Mouse (Mus musculus) gastrocnemius, postnatal 25 days (tissue): ENCODE results near the gene Slc25a54. TPM values are rescaled to one million over a fixed set of nuclear protein-coding genes. Genes with fewer than 3 reads are reported as not detected.

Source experiments
- DNase-seq: peaks from one replicate; pipeline ENCODE4 v3.0.0; 2022
- microRNA-seq, 2 experiments: library from miRNA; unstranded; fragments of <30 nt; microRNA quantifications; one replicate each; pipeline ENCODE4 v1.2.0; 2021; ENCODE audit warnings: borderline replicate concordance in 2 of 2
- total RNA-seq, 2 experiments: library from RNA; stranded (reverse); gene quantifications; 1 replicate in 1 of 2; 2 replicates in 1 of 2; pipeline ENCODE4 v1.2.3; 2021

The Slc25a54 gene
- total RNA-seq, 2 experiments from 2014 or later = not detected

DNA sequence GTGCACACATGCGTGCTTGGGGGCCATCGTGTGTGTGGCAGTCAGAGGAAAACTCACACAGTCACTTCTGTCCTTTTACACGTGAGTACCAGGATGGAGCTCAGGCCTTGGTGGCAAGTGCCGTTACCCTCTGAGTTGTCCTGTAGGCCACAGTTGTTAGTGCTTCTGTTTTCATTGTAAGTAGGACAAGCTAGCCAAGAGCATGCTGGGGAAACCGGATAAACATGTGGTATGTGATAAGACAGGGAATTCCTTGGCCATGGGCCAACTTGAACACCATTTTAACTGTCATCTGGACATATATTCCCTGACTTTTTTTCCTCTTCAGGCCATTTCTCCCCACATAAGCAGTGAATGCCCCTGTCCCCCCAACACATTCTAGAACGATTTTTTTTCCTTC is 45.3 kb downstream of the Slc25a54 start:
- DNase-seq = no peak

DNA sequence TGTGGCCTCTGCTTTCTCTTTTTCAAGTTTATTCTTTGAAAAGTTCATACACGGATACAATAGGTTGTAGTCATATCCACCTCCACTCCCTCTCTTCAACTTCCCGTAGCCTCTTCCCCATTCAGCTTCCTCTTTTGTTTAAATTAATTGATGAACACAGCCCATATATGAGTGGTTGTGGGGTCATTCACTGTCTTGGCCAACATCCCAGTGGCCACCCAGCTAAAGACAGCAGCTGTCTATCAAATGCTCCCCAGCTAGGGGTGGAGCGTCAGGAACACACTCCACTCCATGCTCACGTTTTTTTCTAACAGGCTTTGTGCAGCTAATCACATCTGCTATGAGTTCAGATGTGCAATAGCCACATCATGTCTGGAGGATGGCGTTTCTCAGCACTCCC is 49.5 kb downstream of the Slc25a54 start:
- no peak for DNase-seq

DNA sequence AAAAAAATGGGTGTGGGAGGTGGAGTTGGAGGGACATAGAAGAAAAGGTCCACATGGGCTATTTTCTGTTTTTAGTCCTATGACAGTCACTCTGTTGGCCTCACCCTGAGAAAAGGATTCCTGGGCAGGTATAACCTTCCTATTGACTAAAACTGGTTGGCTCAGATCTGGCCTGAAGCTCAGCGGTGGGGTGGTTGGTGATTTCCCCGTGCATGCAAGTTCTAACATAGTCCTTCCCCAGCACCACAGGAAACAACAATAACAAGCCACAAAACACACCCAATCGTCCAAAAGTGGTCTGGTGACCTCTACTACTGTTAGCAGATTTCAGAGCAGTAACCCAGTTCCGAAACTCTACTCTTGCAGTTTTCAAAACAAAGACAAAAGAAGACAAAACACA is 52.7 kb downstream of the Slc25a54 start:
- no peak for DNase-seq

DNA sequence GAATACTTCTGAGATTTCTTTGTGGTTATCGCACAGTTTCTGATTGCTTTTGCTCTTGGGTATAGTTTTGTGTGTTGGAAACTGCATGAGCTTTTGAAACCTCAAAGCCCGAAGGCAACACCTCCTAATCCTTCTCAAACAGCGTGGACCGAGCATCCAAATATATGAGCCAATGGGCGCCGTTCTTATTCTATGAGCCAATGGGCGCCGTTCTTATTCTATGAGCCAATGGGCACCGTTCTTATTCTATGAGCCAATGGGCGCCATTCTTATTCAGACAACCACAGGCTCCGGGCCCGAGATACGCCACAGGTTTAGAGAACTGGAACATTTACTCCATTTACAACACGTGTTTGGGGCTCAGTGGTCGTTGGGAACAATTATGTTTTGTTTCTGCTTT is 53.8 kb downstream of the Slc25a54 start:
- no peak for DNase-seq

DNA sequence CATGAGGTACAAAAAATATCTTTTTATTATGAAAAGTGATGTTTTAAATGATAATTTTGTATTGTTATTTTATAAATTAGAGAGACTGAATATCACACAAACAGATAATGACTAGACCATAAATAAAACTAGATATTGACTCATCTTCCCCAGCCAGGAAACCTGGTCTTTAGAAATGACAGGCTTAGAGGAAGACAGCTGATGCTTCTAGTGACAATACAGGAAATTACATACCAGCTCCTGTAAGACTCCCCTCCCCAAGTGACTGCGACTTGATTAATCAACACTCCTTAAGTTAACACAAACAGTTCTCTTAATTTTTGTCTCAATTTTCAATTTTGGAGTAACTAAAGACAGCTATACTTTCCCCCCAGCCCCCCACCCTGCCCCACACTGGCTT is 55.1 kb downstream of the Slc25a54 start:
- no peak for DNase-seq

DNA sequence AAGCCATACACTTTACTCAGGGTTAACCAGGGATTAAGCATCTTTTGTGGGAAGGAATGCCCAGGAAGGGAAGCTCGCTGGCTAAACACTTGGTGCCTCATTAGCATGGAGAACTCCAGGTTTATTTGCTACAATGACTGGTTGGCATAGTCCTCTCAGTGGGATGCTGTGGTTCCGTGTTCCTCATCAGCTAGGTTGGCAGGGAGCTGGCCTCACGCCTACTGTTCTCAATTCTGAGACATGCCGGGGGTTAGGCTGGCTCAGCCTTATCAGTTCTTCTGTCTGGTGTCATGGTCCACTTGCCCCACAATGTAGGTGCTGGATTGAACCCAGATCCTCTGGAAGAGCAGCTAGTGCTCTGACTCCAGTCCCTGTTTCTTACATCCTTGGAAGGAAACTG is 72.3 kb downstream of the Slc25a54 start:
- no peak for DNase-seq

DNA sequence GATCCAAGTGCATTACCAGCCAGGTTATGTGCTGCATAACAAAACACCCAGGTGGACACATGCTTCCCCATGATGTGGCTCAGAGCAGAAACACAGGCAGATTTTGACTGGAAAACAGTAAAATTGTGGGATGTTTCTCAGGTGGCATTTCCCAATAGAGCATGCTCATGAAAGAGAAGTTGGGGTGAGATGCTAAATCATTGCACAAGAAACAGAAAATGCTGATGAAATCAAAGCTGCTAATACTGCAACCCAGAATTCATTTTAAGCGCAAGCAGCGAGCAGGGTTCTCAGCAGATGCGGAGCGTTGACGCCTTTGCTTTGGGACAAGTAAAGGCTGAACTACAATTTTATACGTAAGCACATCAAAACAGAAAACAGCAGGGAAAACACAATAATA is 73.1 kb downstream of the Slc25a54 start:
- no peak for DNase-seq

DNA sequence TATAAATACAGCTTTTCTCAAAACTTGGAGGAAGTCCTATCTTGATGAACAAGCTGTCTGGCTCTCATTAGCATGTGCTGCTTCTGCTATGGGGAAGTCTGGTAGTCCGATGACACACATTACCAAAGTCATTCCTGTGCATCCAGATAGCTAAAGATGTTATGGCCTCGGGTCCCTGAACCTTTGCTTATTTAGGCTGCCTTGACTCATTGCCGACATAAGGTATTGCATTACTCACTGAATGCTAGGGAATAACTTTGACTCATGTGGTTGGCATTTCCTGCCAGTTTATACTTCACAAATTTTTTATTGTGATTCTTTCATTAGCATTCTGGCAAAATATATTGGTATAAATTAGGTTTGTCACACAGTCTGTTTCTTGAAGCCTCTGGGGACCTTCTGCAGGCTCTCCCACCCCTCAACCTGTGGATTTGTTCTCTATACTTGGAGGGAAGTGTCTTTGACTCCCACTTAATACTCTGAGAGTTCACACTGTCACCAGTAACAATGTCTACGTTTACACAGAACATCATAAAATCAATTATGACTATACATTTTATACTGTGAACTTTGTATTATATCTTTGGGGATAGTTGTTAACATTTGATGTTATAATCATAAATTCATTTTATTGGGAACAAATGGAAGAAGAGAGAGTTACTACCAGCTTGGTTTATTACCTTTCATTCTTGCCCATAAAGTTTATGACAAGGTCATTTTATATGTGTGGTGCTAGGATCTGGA is 75.8 kb downstream of the Slc25a54 start:
- no peak for DNase-seq

DNA sequence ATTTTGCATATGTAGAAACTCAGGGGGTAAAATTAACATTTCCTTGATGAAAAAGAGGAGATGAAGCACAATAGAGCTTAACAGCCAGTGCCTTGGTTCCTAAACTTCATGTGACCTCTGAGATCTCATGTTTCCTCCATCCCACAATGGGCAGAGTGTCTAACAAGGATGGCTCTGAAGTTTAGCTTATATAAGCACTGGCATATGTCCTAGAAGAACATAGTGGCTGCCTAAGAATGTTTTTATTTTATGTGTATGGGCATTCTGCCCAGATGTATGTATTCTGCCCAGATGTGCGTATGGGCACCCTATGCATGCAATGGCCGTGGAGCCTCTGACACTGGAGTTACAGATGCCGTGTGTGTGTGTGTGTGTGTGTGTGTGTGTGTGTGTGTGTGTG is 77.2 kb downstream of the Slc25a54 start:
- no peak for DNase-seq

DNA sequence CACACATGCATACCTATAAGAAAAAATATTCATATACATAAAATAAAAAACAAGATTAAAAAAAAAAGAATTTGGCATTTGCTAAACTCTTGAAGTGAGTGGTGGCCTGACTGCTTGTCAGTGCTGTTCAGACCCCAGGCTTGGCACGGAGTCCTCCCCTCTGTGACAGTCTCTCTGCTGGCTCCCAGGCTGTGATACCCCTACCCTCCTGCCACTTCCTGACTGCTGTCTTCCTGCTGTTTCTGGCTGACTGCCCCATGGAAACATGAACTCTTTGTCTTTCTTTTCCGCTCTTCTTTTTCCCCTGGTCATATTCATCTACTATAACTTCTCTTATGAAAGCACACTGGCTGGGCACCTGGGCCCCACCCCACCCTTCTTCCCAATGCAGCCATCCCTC is 83.8 kb downstream of the Slc25a54 start:
- DNase-seq = no peak

DNA sequence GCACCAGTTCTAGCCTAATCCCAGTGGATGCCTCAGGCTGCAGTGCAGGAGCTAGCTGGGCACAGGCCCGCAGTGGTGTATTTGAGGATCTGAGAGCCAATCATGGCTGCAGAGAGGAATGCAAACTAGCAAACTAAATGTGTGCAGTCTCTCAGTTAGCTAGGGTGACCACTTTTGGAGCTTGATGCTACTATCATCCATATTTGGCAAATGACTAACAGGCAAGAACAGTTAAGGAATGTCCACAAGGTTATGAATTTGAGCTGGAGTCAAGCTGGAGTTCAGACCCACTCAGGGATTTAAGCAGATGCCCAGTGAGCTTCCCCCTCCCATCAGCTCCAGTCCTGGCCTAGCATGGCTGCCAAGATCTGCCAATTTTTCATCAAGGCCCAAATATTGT is 84.4 kb downstream of the Slc25a54 start:
- DNase-seq = no peak

DNA sequence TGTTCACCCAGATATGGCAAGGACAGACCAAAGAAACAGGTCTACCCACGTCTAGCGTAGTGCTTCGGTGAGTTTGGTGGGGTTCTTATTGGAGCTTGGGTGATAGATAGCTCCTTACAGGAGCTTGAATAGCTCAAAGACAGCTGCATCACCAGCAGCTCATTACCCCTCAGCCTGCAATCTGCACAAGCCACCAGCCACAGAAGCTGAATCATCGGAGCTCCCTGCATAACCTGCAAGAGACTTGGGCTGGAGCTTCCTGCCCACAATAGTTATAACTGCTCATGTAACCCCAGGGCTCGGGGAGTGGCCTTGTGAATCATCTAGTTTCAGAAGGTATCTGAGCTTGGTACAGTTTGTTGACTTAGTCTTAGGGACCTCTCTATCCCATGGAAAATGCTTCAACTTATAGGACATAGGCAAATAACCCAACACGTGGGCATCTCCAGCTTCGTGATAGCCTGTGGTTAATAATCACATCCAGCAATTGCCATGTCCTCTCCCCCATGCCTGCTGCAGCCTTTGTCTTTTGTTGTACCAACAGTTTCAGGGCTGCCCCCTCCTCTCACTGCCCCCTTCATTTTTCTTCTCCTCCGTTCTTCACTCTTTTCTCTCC is 85.1 kb downstream of the Slc25a54 start:
- DNase-seq = no peak

Small RNA genes within 50 kb of the gene (microRNA-seq; reads per million reads assigned to microRNA genes)
- gene Gm44384 = 0 reads per million in 2 experiments

Other genes with a start within 250 kb of the Slc25a54 start
- gene Stxbp3, start 239.9 kb upstream of the Slc25a54 start, total RNA-seq = 10 to 100 TPM; 23.5 to 26.4 TPM
- not detected for gene Fndc7, start 190.5 kb upstream of the Slc25a54 start, total RNA-seq
- gene Prpf38b, start 168.7 kb upstream of the Slc25a54 start, total RNA-seq = 10 to 100 TPM; 14.7 to 16.1 TPM
- not detected for gene Henmt1, start 140.6 kb upstream of the Slc25a54 start, total RNA-seq
- gene Gm9857, start 140.0 kb upstream of the Slc25a54 start, total RNA-seq = not detected
- 1 to 10 TPM; 6.3 to 7.4 TPM for gene Fam102b, start 52.9 kb upstream of the Slc25a54 start, total RNA-seq
- gene Slc25a24, start 42.7 kb downstream of the Slc25a54 start, total RNA-seq = 1 to 10 TPM; 3.7 to 4.0 TPM